Mouse (Mus musculus): Measurements from ENCODE around the gene Vmn2r109. TPM values are rescaled to one million over a fixed set of nuclear protein-coding genes. Genes with fewer than 3 reads are reported as not detected.
"Not testable (repeated sequence)": the region's sequence is repeated elsewhere in the genome, so short reads cannot be mapped to it uniquely, and the experiment has no call there.

Vmn2r109 gene
- not detected in 2 replicates for polyA plus RNA-seq (2012; rRNA removed)

DNA sequence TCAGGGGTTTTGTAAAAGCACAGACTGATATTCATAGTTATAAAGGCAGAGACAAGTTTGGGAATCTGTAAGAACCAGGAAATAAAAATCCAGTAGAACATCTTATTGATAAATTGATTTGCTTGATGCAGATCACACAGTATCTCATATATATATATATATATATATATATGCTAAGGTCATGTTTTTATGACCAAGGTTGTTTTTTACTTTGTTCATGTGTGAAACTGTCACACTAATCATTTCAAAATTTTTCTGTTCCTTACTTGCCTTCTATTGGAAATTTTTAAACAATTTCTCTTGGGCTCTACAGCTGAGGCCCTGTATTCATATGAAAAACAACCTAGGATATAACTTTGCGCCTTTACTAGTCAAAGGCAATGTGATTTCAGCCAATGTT lies at the start of gene Vmn2r109:
Gene Vmn2r109, minus strand, starts transcription at position 101 of the 400 bp plus-strand sequence.
- Histone ChIP-seq H3K27ac (ENCODE audit: insufficient read depth, low read depth, low read length) (no peak within 1 kb of the TSS), H3K4me1 (ENCODE audit: control insufficient read depth, insufficient read depth, insufficient read length, low read length) (no peaks in the 10 kb centered on the region), H3K27me3 (ENCODE audit: control insufficient read depth, insufficient read depth, low read length) (no peaks in the 10 kb centered on the region), H3K36me3 (ENCODE audit: control insufficient read depth, insufficient read depth, low read length) (no peaks in the 10 kb centered on the region), H3K4me3 (ENCODE audit: low read depth, low read length) (no peak within 1 kb of the TSS)
- TF ChIP-seq POLR2A (IDR thresholded peaks at IDR 0.05; ENCODE audit: low read depth, low read length) (no peak), CTCF (IDR thresholded peaks at IDR 0.05; ENCODE audit: extremely low read depth, insufficient read length, insufficient replicate concordance, low read depth, low read length) (no peak)
- WGBS: 81% methylated on average over 1 of the region's 1 CpGs

GRCm38 (mm10) chr17:20596323-20596722 lies 31.8 kb upstream of the Vmn2r109 start, which contains the start of gene Vmn2r110:
TSS of gene Vmn2r110 (minus strand) at chr17:20596423.
- no peak within 1 kb of the TSS for H3K27ac ChIP-seq (ENCODE audit: insufficient read depth, low read depth, low read length)
- H3K27me3 ChIP-seq (ENCODE audit: control insufficient read depth, insufficient read depth, low read length): no peaks in the 10 kb centered on the region
- H3K36me3 ChIP-seq (ENCODE audit: control insufficient read depth, insufficient read depth, low read length): no peaks in the 10 kb centered on the region
- TF ChIP-seq CTCF (IDR thresholded peaks at IDR 0.05; ENCODE audit: extremely low read depth, insufficient read length, insufficient replicate concordance, low read depth, low read length) (no peak), POLR2A (IDR thresholded peaks at IDR 0.05; ENCODE audit: low read depth, low read length) (no peak)
- WGBS: 18% methylated on average over 1 of the region's 1 CpGs
- no peak within 1 kb of the TSS for H3K4me3 ChIP-seq (ENCODE audit: low read depth, low read length)
- no peaks in the 10 kb centered on the region for H3K4me1 ChIP-seq (ENCODE audit: control insufficient read depth, insufficient read depth, insufficient read length, low read length)

GRCm38 (mm10) chr17:20508247-20508646 lies 56.3 kb downstream of the Vmn2r109 start:
- not testable (repeated sequence) for H3K36me3 ChIP-seq (ENCODE audit: control insufficient read depth, insufficient read depth, low read length); H3K4me3 ChIP-seq (ENCODE audit: low read depth, low read length); H3K4me1 ChIP-seq (ENCODE audit: control insufficient read depth, insufficient read depth, insufficient read length, low read length); H3K27me3 ChIP-seq (ENCODE audit: control insufficient read depth, insufficient read depth, low read length); H3K27ac ChIP-seq (ENCODE audit: insufficient read depth, low read depth, low read length)

DNA sequence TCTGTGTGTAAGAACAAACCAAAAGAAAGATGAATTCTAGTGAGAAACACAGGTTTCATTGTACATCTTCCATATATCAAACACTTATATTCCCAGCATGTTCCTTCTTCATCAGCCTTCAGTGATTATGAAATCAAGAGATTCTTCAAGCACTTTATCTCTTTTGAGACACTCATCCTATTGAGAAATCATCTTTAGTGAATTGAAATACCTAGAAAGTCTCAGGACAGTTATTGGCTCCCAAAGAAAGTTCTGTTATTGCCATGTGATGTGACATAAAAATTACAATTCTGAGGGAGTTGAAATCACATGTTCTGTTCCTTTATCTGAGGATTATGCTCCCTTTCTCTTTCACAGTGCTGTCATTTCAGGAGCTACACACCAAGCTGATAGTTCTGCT lies 66.7 kb downstream of the Vmn2r109 start, which contains the start of gene Vmn1r225:
Gene Vmn1r225, plus strand, starts transcription at position 301 of the 400 bp plus-strand sequence.
- no peak within 1 kb of the TSS for H3K27ac ChIP-seq (ENCODE audit: insufficient read depth, low read depth, low read length)
- H3K4me1 ChIP-seq (ENCODE audit: control insufficient read depth, insufficient read depth, insufficient read length, low read length): no peaks in the 10 kb centered on the region
- no peak within 1 kb of the TSS for H3K4me3 ChIP-seq (ENCODE audit: low read depth, low read length)
- H3K36me3 ChIP-seq (ENCODE audit: control insufficient read depth, insufficient read depth, low read length): no peaks in the 10 kb centered on the region
- no peaks in the 10 kb centered on the region for H3K27me3 ChIP-seq (ENCODE audit: control insufficient read depth, insufficient read depth, low read length)
- TF ChIP-seq POLR2A (IDR thresholded peaks at IDR 0.05; ENCODE audit: low read depth, low read length) (no peak), CTCF (IDR thresholded peaks at IDR 0.05; ENCODE audit: extremely low read depth, insufficient read length, insufficient replicate concordance, low read depth, low read length) (no peak)

Other genes starting within 250 kb of the Vmn2r109 start
- not detected in 2 replicates for gene Vmn2r107, start 219.5 kb downstream of the Vmn2r109 start, polyA plus RNA-seq (2012; rRNA removed)
- gene Vmn1r224, start 150.6 kb downstream of the Vmn2r109 start, polyA plus RNA-seq (2012; rRNA removed): not detected in 2 replicates
- gene Vmn2r108, start 83.4 kb downstream of the Vmn2r109 start, polyA plus RNA-seq (2012; rRNA removed): not detected in 2 replicates
- not detected in 2 replicates for gene Vmn1r225, start 66.6 kb downstream of the Vmn2r109 start, polyA plus RNA-seq (2012; rRNA removed)
- gene Vmn2r110, start 31.7 kb upstream of the Vmn2r109 start, polyA plus RNA-seq (2012; rRNA removed): not detected in 2 replicates
- gene Fpr-rs3, start 60.1 kb upstream of the Vmn2r109 start, polyA plus RNA-seq (2012; rRNA removed): not detected in 2 replicates
- not detected in 2 replicates for gene Vmn1r226, start 118.1 kb upstream of the Vmn2r109 start, polyA plus RNA-seq (2012; rRNA removed)
- gene Vmn1r227, start 165.1 kb upstream of the Vmn2r109 start, polyA plus RNA-seq (2012; rRNA removed): not detected in 2 replicates
- not detected in 2 replicates for gene Vmn1r228, start 221.4 kb upstream of the Vmn2r109 start, polyA plus RNA-seq (2012; rRNA removed)
- not detected in 2 replicates for gene Vmn1r229, start 246.8 kb upstream of the Vmn2r109 start, polyA plus RNA-seq (2012; rRNA removed)